Mouse (Mus musculus) ES-CJ7 (cell line): ENCODE data around the gene Olig3.
"Not testable (repeated sequence)": the region's sequence is repeated elsewhere in the genome, so short reads cannot be mapped to it uniquely, and the experiment has no call there.

Experiments
- DNase-seq: peaks from one replicate; pipeline ENCODE4 v3.0.0; 2011; ENCODE audit warnings: low read depth, low spot score

The Olig3 gene

DNA sequence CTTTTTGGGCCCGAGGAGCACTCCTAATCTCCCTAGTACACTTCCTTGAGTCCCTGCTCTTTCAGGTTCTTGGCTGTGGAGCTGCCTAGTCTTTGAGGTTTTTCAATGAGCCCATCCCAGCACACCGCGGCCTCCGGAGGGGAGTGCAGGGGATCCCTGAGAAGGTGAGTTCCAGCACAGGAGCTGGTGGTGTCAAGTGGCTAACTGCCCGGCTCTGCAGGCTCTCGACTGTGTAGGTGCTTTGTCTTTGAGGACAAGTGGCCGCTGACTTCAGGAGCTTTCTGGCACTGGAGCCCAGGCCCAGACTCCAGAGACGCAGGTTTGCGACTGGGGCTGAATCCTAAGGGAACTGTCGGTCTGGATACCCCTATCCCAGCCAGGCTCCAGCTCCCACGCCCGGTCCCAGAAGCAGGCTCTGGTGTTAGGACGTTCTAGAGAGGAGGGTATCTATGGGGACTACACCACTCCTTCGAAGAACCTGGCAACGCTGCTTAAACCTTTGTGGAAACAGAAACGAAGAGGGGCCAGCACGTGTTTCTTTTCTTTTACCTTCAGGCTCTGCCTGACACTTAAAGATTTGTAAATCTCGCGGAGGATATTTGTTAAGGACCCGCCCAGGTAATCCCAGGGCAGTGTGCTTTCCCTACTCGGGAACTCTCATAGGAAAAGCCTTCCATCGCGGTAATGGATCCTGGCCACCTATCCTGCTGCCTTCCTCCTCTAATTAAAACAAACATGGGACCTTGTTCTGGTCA is 5.4 kb downstream of the Olig3 start:
- DNase-seq, result peak; percentile 16

DNA sequence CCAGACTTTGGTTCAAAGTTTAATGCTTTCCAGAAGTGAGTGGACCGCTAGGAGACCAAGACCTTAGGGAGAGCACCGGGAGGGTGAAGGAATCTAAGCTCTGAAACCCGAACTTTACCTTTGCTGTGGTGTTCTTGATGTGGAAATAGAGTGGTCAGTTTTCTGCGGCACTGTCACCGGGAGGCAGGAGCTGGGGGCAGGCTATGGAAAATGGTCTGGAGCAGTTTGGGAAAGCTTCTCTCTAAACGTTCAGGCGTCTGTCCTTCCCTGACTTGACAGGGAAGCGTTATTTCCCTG is 5.9 kb downstream of the Olig3 start:
- no peak for DNase-seq

DNA sequence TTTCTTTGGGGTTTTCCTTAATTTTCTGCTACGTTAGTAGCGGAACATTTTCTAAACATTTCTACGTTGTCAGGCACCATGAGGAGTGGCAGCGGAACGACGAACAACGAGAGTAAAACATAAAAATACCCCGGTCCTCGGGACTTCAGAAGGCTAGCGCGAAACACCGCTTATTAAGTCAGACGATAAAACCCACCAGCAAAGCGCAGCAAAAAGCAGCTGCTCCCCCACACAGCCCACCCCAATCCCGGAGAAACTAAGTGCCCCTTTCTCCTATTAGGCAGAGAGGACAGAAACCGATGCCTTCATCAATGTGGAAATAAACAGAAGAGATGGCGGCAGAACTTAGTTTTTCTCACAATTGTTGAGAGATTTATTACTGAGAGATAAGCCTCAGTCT is 6.5 kb downstream of the Olig3 start:
- no peak for DNase-seq

DNA sequence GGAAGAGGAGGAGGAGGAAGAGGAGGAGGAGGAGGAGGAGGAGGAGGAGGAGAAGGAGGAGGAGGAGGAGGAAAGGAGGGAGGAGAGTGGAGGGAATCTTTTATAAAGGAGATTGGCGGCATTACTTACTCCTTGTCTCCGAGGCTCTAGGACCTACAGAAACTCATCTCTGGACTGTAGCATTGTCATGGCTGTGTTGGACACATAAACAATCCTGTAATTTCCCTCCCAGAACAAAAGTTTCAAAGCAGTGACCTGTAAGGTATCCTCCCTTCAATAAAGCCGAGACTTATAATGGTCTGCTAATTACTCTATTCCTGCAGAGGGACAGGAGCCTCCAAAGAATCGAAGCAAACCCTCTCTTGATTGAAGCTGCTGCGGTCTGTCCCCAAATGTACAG is 7.0 kb downstream of the Olig3 start:
- DNase-seq, result no peak

DNA sequence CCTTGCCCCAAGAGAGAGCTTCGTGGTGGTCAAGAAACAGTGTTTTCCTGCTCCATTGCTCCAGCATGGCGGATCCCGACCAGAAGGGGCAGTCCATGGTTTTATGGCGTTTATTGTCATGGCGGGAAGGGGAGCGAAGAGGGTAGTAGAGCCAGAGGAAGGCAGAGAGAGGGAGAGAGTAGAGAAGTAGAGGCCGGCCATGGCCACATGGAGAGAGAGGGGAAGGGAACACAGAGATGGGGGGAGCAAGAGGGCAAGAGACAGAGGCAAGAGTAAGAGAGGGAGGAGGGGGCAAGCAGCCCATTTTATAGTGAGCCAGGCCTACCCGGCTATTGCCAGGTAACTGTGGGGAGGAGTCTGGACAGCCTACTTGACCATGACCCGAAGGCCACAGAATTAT is 12.8 kb downstream of the Olig3 start:
- DNase-seq, result no peak

DNA sequence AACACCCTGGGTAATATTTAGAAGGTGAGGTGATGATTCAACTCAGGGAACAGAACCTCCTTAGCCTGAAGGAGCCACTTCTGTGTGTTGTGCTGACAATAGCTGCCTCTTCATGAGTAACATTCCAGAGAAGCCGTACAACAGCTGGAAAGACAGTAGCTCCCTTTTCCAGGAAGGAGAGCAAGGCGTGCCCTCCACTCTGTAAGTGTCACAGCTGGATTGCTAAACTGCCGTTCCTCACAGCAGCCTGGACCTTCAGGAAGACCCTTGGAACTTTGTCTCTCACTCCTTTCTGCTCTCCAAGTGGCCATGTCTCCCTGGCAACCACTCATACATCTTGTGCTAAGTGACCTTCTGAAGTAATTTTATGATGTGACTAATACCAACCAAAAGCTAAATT is 13.8 kb downstream of the Olig3 start:
- DNase-seq, result peak; percentile 23

DNA sequence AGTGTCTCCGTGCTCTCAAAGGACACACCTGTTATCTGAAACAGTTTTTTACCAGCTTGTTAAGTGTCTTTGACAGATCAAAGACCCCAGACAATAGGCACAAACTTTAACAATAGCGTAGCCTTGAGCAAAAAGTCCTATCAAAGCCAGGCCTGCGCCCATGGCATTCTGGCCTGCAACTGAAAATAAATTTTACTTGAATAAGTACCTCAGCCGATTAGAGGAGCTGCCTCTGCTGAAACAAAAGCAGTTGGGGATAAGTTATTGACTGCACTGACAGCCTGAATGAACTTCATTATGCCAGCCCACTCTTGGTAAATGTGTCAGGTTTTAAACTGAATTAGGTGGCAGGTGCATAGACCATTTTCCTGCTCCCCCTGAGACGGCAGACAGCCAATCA is 15.9 kb downstream of the Olig3 start:
- peak; percentile 34 for DNase-seq

DNA sequence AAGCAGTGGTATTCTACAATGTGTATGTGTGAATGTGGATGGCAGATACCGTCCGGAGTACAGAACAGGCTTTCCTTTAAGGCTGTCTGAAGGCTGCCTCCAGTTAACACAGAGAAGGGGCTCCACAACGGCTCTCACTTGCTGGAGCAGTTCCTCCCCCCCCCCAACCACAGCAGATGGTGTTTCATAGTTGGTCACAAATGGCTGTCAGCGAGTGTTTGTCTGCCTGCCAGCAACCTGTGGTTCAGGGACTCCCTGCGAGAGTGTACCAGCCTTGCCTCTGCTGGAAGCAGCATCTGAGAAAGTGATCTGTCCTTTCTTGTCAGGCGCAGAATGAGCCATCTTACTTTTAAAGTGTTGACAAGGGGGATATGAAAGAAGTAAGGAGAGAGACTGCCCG is 17.5 kb downstream of the Olig3 start:
- no peak for DNase-seq

DNA sequence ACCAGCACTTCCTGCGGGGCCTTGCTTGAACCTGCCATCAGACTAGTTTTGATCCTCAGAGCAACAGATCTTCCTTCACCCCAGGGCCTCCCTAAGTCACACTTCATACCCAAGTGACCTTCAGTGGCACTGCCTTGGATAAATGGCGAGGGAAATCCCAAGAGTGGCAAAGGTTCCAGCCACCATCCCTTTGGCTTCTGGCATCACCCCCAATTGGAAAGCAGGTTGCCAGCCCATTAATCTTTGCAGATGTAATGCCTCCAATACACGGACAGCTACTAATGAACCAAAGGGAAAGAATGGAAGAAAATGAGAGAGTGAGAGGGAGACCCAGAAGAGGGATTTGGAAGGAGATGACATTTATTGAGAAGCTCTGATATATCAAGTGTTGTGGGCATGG is 18.0 kb downstream of the Olig3 start:
- no peak for DNase-seq

DNA sequence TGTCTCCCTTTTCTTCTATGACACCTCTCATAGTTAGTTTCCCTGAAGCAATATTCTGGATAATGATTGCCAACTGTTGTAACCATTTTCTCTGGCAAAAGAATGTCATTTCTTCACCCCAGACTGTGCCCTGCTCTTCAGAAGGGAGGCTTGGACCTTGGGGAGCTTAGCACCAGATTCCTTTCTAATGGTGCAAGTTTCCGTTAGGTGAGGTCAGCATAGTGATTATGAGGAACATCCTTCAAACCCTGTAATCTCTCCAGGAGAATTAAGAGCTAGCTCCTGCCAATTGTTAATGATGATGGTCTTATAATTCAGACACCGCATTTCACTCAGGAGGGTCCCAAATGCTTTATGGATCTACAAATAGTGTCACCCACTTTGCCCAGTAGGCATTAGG is 19.5 kb downstream of the Olig3 start:
- DNase-seq, result no peak

DNA sequence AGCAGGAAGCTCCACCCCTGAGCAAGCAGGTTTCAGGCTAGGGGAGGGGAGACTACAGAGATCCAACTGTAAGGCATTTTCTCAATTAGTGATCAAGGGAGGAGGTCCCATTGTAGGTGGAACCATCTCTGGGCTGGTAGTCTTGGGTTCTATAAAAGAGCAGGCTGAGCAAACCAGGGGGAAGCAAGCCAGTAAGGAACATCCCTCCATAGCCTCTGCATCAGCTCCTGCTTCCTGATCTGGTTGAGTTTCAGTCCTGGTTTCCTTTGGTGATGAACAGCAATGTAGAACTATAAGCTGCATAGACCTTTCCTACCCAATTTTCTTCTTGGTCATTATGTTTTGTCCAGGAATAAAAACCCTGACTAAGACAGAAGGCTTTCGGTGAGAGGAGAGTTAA is 24.6 kb downstream of the Olig3 start:
- DNase-seq, result not testable (repeated sequence)

DNA sequence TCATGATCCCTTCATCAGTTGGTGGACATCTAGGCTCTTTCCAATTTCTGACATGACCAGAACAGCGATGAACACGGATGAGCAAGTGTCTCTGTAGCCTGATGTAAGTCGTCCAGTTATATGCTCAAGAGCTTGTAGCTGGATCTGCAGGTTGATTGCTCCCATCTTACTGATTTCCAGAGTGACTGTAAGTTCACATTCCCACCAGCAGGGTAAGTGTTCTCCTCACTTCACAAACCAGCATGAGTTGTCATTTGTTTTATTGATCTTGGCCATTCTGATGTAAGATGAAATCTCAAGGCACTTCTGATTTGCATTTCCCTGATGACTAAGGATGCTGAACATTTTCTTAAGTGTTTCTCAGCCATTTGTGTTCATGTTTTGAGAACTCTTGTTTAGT is 27.8 kb downstream of the Olig3 start:
- peak; percentile 65 for DNase-seq

DNA sequence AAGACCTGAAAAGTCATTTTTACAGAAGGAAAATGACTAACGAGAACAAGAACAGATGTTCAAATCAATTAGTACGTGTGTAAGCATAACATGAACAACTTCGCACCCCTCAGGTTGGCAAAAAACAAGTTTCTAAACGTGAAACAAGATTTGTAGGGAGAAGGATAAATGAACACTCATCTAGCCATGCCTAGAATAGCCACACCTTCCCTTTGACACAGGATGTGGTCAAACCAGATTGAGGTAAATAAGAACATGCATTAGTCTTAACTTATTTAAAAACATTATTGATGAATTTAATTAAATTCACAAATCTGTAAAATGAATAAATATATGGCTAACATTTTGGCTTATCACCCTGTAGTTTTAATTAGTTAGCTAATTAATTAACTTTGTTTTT is 35.5 kb downstream of the Olig3 start:
- no peak for DNase-seq

DNA sequence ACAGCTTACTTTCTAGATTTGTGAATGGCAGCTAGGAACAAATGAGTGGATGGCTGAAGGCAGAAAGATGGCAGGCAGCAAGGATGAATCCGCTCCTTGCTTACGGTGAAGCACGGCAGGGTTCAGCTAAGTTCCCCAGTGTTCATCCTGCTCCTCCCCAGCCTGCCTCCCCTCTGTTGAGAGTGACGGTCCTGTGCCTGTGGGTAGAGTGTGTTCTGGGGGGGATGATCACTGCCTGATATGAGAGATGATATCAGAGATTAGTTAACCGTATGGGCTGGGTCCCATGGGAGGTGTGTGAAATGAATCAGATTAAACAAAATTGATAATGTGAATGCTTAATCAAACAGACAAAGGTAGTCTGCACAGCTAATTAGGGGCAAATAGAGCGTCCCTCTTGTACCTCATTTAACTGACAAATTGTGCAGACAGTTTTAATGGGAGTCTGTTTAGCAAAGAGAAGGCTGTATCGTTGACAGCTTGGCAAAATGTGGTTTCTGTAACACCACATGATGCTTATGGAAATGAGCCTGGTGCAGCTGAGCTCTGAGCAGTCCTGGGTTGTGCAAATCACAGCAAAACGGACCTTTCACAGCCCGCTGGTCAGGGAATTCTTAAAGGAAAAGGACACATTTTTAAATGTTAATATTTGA is 40.3 kb downstream of the Olig3 start:
- no peak for DNase-seq

DNA sequence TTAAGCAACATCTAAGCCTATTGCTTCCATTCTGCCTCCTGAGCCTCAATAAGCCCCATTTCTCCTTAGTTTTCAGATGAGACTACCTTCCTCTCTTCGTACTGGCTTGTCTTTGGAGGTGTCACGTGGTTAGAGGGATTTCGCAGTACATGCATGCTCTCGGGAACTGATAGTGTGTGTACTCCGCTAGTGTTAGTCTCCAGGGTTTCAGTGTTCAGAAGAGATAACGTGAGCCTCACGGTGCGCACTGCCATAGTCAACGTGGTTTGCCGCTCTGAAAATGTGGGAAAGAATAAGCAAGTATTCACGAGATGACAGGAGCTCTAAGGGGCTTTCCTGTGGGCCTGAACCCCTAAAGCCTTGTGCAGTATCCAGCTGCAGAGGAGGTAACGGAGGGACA is 41.1 kb downstream of the Olig3 start:
- DNase-seq, result no peak

DNA sequence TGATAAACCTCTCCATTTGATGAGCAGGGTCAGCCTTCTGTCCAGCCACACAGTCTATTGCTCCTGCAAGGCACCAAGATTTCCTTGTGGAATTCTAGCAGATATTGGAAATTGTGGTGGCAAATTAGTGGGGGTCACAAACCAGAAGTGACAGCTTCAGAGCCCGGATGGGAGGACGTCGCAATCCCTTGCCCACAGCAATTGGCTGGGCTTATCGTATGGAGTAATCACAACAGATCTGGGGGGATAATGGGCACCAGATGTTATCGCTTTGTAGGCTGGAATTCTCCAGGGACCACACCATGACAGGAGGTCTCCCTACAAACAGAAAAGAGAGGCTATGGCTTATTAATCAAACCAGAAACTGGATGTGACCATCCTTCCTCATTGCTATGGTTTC is 44.8 kb downstream of the Olig3 start:
- DNase-seq, result no peak

DNA sequence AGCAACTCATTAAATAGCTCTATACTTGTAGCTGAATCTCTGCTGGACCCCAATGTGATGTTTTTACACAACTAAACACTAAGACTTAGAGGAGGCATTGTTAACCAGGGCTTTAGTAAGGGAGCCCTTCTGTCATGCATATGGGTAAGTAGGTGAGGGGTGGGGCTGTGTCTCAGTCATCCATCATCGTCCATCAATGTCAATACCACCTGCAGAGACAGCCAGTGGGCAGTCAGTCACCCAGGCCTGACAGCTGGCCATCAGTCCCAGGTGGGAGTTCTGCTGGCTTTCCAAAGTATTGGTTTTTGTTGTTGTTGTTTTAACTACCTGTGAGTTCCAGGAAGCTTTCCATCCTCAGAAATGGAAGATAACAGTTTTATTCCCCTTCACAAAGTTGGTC is 48.1 kb downstream of the Olig3 start:
- peak; percentile 66 for DNase-seq

DNA sequence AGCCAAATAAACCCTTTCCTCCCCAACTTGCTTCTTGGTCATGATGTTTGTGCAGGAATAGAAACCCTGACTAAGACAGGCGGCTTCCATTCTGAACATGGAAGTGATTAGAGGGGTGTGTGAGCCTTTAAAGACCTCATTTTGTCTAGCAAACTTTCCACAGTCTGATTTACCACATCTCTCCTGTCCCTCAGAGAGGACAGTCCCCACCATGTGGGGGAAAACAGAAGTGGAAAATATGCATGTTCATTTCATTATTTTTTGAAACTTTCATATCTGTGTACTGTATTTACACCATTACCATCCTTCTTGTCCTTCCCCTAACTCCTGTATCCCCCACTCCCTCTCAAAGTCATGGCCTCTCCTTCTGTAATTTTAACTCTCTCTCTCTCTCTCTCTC is 49.6 kb downstream of the Olig3 start:
- DNase-seq, result no peak

DNA sequence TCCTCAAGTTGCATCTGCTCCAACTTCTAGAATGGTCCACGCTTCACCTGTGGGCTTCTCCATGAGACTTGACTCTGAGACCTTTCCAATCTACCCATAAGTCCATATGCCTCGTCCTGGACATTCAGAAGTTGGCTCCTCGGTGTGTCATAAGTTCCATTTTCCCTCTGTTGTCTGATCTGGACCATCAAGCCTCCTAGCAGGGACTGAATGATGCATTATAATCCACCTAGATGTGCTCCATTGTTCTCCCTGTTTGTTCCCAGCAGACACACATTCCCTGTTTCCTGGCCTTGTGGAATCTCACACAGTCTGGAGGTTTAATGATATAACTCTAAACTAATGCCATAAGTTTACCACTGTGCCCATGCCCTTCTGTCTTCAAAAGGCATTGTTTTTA is 50.8 kb downstream of the Olig3 start:
- no peak for DNase-seq
